Mouse (Mus musculus): ENCODE results near the gene Ttk. TPM values are rescaled to one million over a fixed set of nuclear protein-coding genes. Genes with fewer than 3 reads are reported as not detected.
A peak's percentile ranks its signal among the peaks of the same experiment; 100 is the strongest.

Ttk gene
- 1.4 and 1.8 TPM in 2 replicates for polyA plus RNA-seq (2015; fragmentation: Nextera tagmentation; extraction: Ambion mirVana)

- no peaks in the 10 kb centered on the region for H3K9me3 ChIP-seq (ENCODE audit: low read length)
- TF ChIP-seq CTCF (IDR thresholded peaks at IDR 0.05) (no peak), EP300 (IDR thresholded peaks at IDR 0.05) (no peak)
- ATAC-seq, result peak; percentile 100
- 1% methylated on average over 38 of the region's 38 CpGs for WGBS
- peak; percentile 96 for DNase-seq (ENCODE audit: low spot score)
- no peaks in the 10 kb centered on the region for H3K36me3 ChIP-seq (ENCODE audit: insufficient read depth, low read length)
- peak within 1 kb of the TSS; percentile 70 for H3K4me3 ChIP-seq (ENCODE audit: low read depth, low read length)
- H3K9ac ChIP-seq (replicated peaks; ENCODE audit: low read depth), result peak within 1 kb of the TSS; percentile 55
- H3K4me2 ChIP-seq (replicated peaks; ENCODE audit: low read depth, low read length), result peak within 1 kb of the TSS; percentile 91
- H3K27me3 ChIP-seq (replicated peaks; ENCODE audit: insufficient read depth, low read length), result no peaks in the 10 kb centered on the region
- 0 out of 2 replicates have a peak within 1 kb of the TSS, but pooled peaks have one; percentile 0 for H3K27ac ChIP-seq (ENCODE audit: low read length)
- 0 out of 2 replicates have a peak, but pooled peaks cover 7% of the 10 kb centered on the region for H3K4me1 ChIP-seq (ENCODE audit: insufficient read depth, low read depth, low read length)
Observed at GRCm38 (mm10) chr9:83833811-83834747, at the start of gene Ttk. Gene Ttk, plus strand, starts transcription at chr9:83834689.

GRCm38 (mm10) chr9:83785501-83785900, 49.0 kb upstream of the Ttk start:
- Histone ChIP-seq H3K27me3 (replicated peaks; ENCODE audit: insufficient read depth, low read length) (no peaks in the 10 kb centered on the region), H3K9ac (replicated peaks; ENCODE audit: low read depth) (no peak overlapping the region), H3K27ac (ENCODE audit: low read length) (no peak overlapping the region), H3K4me3 (ENCODE audit: low read depth, low read length) (no peak overlapping the region), H3K9me3 (ENCODE audit: low read length) (no peaks in the 10 kb centered on the region), H3K4me2 (replicated peaks; ENCODE audit: low read depth, low read length) (no peak overlapping the region), H3K4me1 (ENCODE audit: insufficient read depth, low read depth, low read length) (no peaks in the 10 kb centered on the region), H3K36me3 (ENCODE audit: insufficient read depth, low read length) (no peaks in the 10 kb centered on the region)
- TF ChIP-seq CTCF (IDR thresholded peaks at IDR 0.05), result no peak
- no peak for TF ChIP-seq EP300 (IDR thresholded peaks at IDR 0.05)
- ATAC-seq, result no peak
- no peak for DNase-seq (ENCODE audit: low spot score)
- WGBS, result 58% methylated on average over 1 of the region's 1 CpGs

GRCm38 (mm10) chr9:83789326-83789725, 45.2 kb upstream of the Ttk start:
- Histone ChIP-seq H3K9ac (replicated peaks; ENCODE audit: low read depth) (no peak overlapping the region), H3K4me2 (replicated peaks; ENCODE audit: low read depth, low read length) (no peak overlapping the region), H3K36me3 (ENCODE audit: insufficient read depth, low read length) (no peaks in the 10 kb centered on the region), H3K27ac (ENCODE audit: low read length) (no peak overlapping the region), H3K9me3 (ENCODE audit: low read length) (no peaks in the 10 kb centered on the region), H3K4me1 (ENCODE audit: insufficient read depth, low read depth, low read length) (no peaks in the 10 kb centered on the region), H3K27me3 (replicated peaks; ENCODE audit: insufficient read depth, low read length) (no peaks in the 10 kb centered on the region), H3K4me3 (ENCODE audit: low read depth, low read length) (no peak overlapping the region)
- ATAC-seq (no peak), DNase-seq (ENCODE audit: low spot score) (no peak)
- no peak for TF ChIP-seq EP300 (IDR thresholded peaks at IDR 0.05)
- no peak for TF ChIP-seq CTCF (IDR thresholded peaks at IDR 0.05)
- 92% methylated on average over 6 of the region's 6 CpGs for WGBS

- Histone ChIP-seq H3K27me3 (replicated peaks; ENCODE audit: insufficient read depth, low read length) (no peaks in the 10 kb centered on the region), H3K4me3 (ENCODE audit: low read depth, low read length) (no peak overlapping the region), H3K27ac (ENCODE audit: low read length) (no peak overlapping the region), H3K4me1 (ENCODE audit: insufficient read depth, low read depth, low read length) (no peaks in the 10 kb centered on the region), H3K36me3 (ENCODE audit: insufficient read depth, low read length) (no peaks in the 10 kb centered on the region), H3K9ac (replicated peaks; ENCODE audit: low read depth) (no peak overlapping the region), H3K9me3 (ENCODE audit: low read length) (no peaks in the 10 kb centered on the region), H3K4me2 (replicated peaks; ENCODE audit: low read depth, low read length) (no peak overlapping the region)
- WGBS, result 89% methylated on average over 7 of the region's 7 CpGs
- ATAC-seq (no peak), DNase-seq (ENCODE audit: low spot score) (no peak)
- no peak for TF ChIP-seq EP300 (IDR thresholded peaks at IDR 0.05)
- no peak for TF ChIP-seq CTCF (IDR thresholded peaks at IDR 0.05)
Observed at GRCm38 (mm10) chr9:83796875-83797274, 37.6 kb upstream of the Ttk start.

GRCm38 (mm10) chr9:83797898-83798297, 36.6 kb upstream of the Ttk start:
- no peaks in the 10 kb centered on the region for H3K36me3 ChIP-seq (ENCODE audit: insufficient read depth, low read length)
- no peak for TF ChIP-seq EP300 (IDR thresholded peaks at IDR 0.05)
- TF ChIP-seq CTCF (IDR thresholded peaks at IDR 0.05), result no peak
- 70% methylated on average over 8 of the region's 8 CpGs for WGBS
- ATAC-seq (no peak), DNase-seq (ENCODE audit: low spot score) (no peak)
- H3K4me2 ChIP-seq (replicated peaks; ENCODE audit: low read depth, low read length), result no peak overlapping the region
- no peak overlapping the region for H3K27ac ChIP-seq (ENCODE audit: low read length)
- no peak overlapping the region for H3K4me3 ChIP-seq (ENCODE audit: low read depth, low read length)
- H3K27me3 ChIP-seq (replicated peaks; ENCODE audit: insufficient read depth, low read length), result no peaks in the 10 kb centered on the region
- H3K9me3 ChIP-seq (ENCODE audit: low read length), result no peaks in the 10 kb centered on the region
- no peak overlapping the region for H3K9ac ChIP-seq (replicated peaks; ENCODE audit: low read depth)
- H3K4me1 ChIP-seq (ENCODE audit: insufficient read depth, low read depth, low read length), result no peaks in the 10 kb centered on the region

GRCm38 (mm10) chr9:83804341-83804740, 30.1 kb upstream of the Ttk start:
- no peaks in the 10 kb centered on the region for H3K9me3 ChIP-seq (ENCODE audit: low read length)
- WGBS, result 48% methylated on average over 13 of the region's 13 CpGs
- H3K9ac ChIP-seq (replicated peaks; ENCODE audit: low read depth), result no peak overlapping the region
- peaks cover 8% of the 10 kb centered on the region; the same call in 1 of the 2 replicates for H3K27me3 ChIP-seq (replicated peaks; ENCODE audit: insufficient read depth, low read length)
- H3K4me2 ChIP-seq (replicated peaks; ENCODE audit: low read depth, low read length), result no peak overlapping the region
- H3K4me3 ChIP-seq (ENCODE audit: low read depth, low read length), result no peak overlapping the region
- H3K36me3 ChIP-seq (ENCODE audit: insufficient read depth, low read length), result no peaks in the 10 kb centered on the region
- H3K4me1 ChIP-seq (ENCODE audit: insufficient read depth, low read depth, low read length), result peaks cover 13% of the 10 kb centered on the region; the same call in 1 of the 2 replicates
- DNase-seq (ENCODE audit: low spot score) (no peak), ATAC-seq (no peak)
- no peak for TF ChIP-seq EP300 (IDR thresholded peaks at IDR 0.05)
- no peak for TF ChIP-seq CTCF (IDR thresholded peaks at IDR 0.05)
- H3K27ac ChIP-seq (ENCODE audit: low read length), result no peak overlapping the region

Measured in lung, postnatal 0 days (tissue).